Mouse (Mus musculus) liver, embryonic 16.5 days (tissue): ENCODE data around the gene Fam72a. TPM values are rescaled to one million over a fixed set of nuclear protein-coding genes. Genes with fewer than 3 reads are reported as not detected.

Experiments
- ATAC-seq: fragments of 200-750 bp; cut with Nextera tagmentation; 2 replicates; pipeline ENCODE4 v1.8.0; 2017; ENCODE audit warnings: low read depth, mild to moderate bottlenecking, moderate number of reproducible peaks, moderate library complexity
- H3K27ac ChIP-seq: fragments of 300-500 bp; sonication (generic); 2 replicates; pipeline ENCODE4 v1.5.1; 2014; ENCODE audit warnings: mild to moderate bottlenecking, low read length
- H3K27me3 ChIP-seq: fragments of 300-500 bp; sonication (generic); 2 replicates; pipeline ENCODE4 v1.6.1; 2014; ENCODE audit warnings: low read depth, low read length, mixed read lengths; ENCODE audit not compliant: control insufficient read depth, insufficient read depth
- H3K36me3 ChIP-seq: fragments of 300-500 bp; sonication (generic); 2 replicates; pipeline ENCODE4 v1.6.1; 2014; ENCODE audit warnings: mild to moderate bottlenecking; ENCODE audit not compliant: control insufficient read depth, insufficient read depth
- H3K4me1 ChIP-seq: fragments of 300-500 bp; sonication (generic); 2 replicates; pipeline ENCODE4 v1.6.1; 2014; ENCODE audit warnings: low read depth, low read length, mixed read lengths; ENCODE audit not compliant: control insufficient read depth
- H3K4me2 ChIP-seq: fragments of 300-500 bp; sonication (generic); 2 replicates; pipeline ENCODE4 v1.6.1; 2014; ENCODE audit warnings: low read depth, low read length, mixed read lengths
- H3K4me3 ChIP-seq: fragments of 300-500 bp; sonication (generic); 2 replicates; pipeline ENCODE4 v1.5.1; 2014; ENCODE audit warnings: low read depth, mild to moderate bottlenecking, low read length
- H3K9ac ChIP-seq: fragments of 300-500 bp; sonication (generic); 2 replicates; pipeline ENCODE4 v1.6.1; 2014; ENCODE audit warnings: low read depth, low read length
- H3K9me3 ChIP-seq: fragments of 300-500 bp; sonication (generic); replicated peaks from 2 replicates; pipeline ENCODE4 v1.6.1; 2016; ENCODE audit warnings: low read length; ENCODE audit not compliant: control insufficient read depth
- WGBS: fragments of 180-500 bp; shearing (Covaris S2); extraction: QIAGEN DNeasy Blood & Tissue Kit; methylation state at CpG from one replicate; pipeline ENCODE4 v1.1.7; 2014; ENCODE audit not compliant: insufficient replicate concordance; 5-methylcytosine and 5-hydroxymethylcytosine counted together
- polyA plus RNA-seq: library from polyadenylated mRNA; unstranded; fragments of >200 nt; fragmentation: Nextera tagmentation; extraction: Ambion mirVana; gene quantifications from 2 replicates; pipeline ENCODE4 v1.2.1, GENCODE M21; 2015

Gene Fam72a
- polyA plus RNA-seq, 1 experiment from 2014 or later = 0.97 TPM

DNA sequence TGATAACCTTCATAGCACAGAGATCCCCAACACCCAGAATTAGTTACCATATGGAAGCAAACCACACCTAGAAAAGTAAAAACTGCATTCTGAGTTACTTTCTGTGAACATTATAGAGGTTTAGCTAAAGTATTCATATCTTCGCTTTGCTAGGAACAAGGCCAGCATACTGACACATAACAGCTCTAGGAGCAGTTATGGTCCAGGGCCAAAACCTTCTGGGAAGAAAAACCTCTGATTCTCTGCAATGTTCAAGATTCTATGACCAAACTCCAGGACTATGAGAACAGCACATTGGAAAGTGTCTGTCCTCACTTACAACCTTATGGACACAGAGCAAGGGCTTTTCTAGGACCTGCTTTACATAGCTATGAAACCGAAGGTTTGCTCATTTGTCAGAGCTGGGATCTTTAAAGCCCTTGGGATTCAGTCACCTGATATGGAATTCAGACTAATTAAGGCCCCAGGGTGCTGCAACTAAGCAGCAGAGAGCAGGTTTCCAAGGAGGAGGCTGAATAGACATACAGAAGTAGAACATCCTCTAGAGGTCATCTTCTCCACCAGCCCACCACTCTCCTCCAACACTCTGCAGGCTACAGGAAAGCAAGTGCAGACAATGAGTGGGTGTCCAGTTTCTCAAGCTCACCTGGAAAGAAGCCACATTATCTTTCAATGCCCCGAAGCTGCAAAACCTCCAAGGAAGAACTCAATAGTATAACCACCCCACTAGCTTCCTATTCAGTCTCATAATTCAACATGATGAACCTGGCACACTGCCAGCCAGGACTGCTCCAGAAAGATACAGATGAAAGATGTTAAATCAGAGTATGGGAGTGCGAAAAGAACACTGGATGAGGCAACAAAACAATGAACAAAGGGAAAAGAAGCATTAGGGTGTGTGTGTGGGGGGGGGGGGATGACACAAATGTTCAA is 33.5 kb upstream of the Fam72a start:
- Histone ChIP-seq H3K9me3 (no peaks in the 10 kb centered on the region), H3K4me1 (no peaks in the 10 kb centered on the region), H3K27me3 (no peaks in the 10 kb centered on the region), H3K9ac (no peak overlapping the region), H3K4me2 (no peak overlapping the region), H3K36me3 (no peaks in the 10 kb centered on the region), H3K27ac (no peak overlapping the region), H3K4me3 (no peak overlapping the region)
- no peak for ATAC-seq
- WGBS = 63% methylated on average over 4 of the region's 4 CpGs

DNA sequence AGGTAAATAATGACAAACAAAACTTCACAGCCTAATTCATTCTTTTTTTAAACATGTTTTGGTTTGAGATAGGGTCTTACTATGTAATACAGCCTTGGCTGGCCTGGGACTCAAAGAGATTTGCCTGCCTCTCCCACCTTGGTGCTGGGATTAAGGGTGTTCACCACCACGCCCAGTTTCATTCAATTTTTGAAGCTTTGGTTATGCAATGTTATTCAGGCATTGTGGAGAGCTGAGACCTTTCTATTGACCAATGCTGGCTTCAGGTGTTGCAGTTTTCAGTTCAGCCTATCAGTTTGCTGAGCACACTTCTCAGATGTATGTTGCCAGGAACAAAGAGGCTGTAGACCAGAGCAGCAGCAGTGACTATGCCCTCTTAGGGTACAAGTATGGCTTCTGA is 29.5 kb upstream of the Fam72a start:
- Histone ChIP-seq H3K9me3 (no peaks in the 10 kb centered on the region), H3K27me3 (no peaks in the 10 kb centered on the region), H3K36me3 (no peaks in the 10 kb centered on the region), H3K4me2 (no peak overlapping the region), H3K4me1 (no peaks in the 10 kb centered on the region), H3K9ac (no peak overlapping the region), H3K27ac (no peak overlapping the region), H3K4me3 (no peak overlapping the region)
- no peak for ATAC-seq
- 68% methylated on average over 1 of the region's 1 CpGs for WGBS

DNA sequence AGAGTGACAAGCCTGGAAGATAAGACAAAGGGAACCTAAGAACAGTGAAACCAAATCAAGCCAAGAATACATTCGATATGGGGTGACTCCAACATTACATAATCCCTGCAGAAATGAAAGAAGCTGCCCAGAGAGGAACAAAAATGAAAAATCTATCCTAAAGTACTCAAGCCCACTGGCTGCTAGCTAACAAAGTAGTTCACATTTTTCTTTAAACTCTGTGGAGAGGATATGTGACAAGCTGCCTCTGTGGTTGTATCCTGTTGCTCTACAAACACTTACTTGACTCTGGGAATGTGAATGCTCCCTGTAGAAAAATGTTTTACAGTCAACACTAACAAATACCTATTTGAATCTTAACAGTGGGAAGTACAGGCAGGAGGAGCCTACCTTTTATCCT is 26.0 kb upstream of the Fam72a start:
- Histone ChIP-seq H3K4me3 (no peak overlapping the region), H3K36me3 (no peaks in the 10 kb centered on the region), H3K27me3 (no peaks in the 10 kb centered on the region), H3K9me3 (no peaks in the 10 kb centered on the region), H3K4me2 (no peak overlapping the region), H3K27ac (no peak overlapping the region), H3K9ac (no peak overlapping the region), H3K4me1 (no peaks in the 10 kb centered on the region)
- ATAC-seq = no peak
- WGBS = 76% methylated on average over 1 of the region's 1 CpGs

DNA sequence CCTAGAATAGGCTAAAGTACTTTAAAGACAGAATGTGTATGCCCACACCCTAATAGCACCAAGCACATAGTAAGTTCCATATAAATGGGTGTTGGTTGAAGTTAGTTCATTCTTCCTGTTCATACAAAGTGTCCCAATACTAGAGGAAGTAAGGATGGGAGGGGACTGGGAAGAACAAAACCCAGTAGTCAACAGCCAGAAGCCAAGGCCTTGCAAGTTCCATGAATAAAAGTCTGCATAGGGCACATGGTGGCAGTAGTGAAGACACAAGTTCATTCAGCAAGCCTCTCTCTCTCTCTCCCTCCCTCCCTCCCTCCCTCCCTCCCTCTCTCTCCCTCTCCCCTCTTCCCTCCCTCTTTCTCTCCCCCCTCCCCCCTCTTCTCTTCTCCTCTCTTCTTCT is 16.6 kb upstream of the Fam72a start:
- H3K36me3 ChIP-seq = no peaks in the 10 kb centered on the region
- no peak for ATAC-seq
- H3K4me1 ChIP-seq = no peaks in the 10 kb centered on the region
- H3K9me3 ChIP-seq = no peaks in the 10 kb centered on the region
- H3K27me3 ChIP-seq = no peaks in the 10 kb centered on the region
- H3K9ac ChIP-seq = no peak overlapping the region
- H3K27ac ChIP-seq = no peak overlapping the region
- no peak overlapping the region for H3K4me2 ChIP-seq
- H3K4me3 ChIP-seq = no peak overlapping the region

DNA sequence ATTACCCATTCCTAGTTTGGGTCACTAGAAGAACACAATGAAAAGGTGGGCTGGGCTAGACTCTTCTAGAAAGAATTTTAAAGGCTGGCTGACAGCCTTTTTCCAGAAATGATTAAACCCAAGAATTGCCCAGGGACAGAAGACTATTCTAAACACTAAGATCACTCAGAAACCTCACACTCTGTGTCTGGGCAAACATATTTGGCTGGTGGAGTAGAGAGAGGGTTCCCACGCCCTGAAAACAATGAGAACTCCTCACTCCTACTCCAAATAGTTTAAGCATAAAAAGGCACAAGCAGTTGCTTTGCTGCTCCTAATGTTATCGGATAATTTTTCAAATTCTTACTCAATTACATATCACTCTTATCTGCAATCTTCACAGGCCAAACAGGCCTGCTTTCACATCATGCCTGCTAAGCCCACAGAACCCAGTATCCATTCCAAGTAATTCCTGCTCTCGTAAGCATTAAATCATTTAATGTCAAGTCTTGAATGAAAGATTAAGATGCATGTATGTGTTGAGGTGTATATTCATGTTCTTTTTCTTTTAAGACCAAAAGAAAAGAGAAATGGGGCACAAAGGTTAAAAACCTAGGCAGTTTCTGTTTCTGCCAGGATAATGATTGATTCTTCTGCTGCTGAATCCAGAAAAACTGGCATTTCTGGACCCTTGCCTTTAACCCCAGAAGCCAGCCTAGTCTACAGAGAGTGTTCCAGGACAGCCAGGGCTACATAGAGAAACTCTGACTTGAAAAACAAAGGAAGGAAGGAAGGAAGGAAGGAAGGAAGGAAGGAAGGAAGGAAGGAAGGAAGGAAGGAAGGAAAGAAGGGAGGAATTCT is 15.8 kb upstream of the Fam72a start:
- no peaks in the 10 kb centered on the region for H3K36me3 ChIP-seq
- no peak for ATAC-seq
- H3K4me3 ChIP-seq = no peak overlapping the region
- H3K27me3 ChIP-seq = no peaks in the 10 kb centered on the region
- H3K4me1 ChIP-seq = no peaks in the 10 kb centered on the region
- H3K4me2 ChIP-seq = no peak overlapping the region
- H3K9me3 ChIP-seq = no peaks in the 10 kb centered on the region
- no peak overlapping the region for H3K9ac ChIP-seq
- no peak overlapping the region for H3K27ac ChIP-seq
- 52% methylated on average over 3 of the region's 3 CpGs for WGBS

DNA sequence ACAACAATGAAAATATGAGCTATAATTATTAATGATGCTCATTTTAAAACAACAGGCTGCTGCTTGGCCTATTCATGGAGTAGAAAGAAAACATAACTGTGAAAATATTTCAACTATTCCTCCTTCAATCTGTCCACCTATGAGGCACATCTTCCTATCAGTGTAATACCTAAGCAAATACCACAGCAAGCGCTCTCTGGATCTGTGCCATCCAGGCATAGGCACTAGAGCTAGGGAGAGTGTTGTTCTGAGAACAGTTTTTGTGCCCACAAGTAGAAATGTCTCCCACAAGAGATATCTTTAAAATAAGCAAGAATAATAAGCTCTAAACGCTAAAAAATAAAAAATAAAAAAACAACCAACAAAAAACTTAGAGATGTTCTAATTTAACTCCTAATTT is 14.6 kb upstream of the Fam72a start:
- 74% methylated on average over 2 of the region's 2 CpGs for WGBS
- no peaks in the 10 kb centered on the region for H3K9me3 ChIP-seq
- no peak overlapping the region for H3K9ac ChIP-seq
- no peaks in the 10 kb centered on the region for H3K4me1 ChIP-seq
- no peak overlapping the region for H3K27ac ChIP-seq
- no peak overlapping the region for H3K4me3 ChIP-seq
- no peak for ATAC-seq
- H3K27me3 ChIP-seq = no peaks in the 10 kb centered on the region
- no peak overlapping the region for H3K4me2 ChIP-seq
- no peaks in the 10 kb centered on the region for H3K36me3 ChIP-seq

DNA sequence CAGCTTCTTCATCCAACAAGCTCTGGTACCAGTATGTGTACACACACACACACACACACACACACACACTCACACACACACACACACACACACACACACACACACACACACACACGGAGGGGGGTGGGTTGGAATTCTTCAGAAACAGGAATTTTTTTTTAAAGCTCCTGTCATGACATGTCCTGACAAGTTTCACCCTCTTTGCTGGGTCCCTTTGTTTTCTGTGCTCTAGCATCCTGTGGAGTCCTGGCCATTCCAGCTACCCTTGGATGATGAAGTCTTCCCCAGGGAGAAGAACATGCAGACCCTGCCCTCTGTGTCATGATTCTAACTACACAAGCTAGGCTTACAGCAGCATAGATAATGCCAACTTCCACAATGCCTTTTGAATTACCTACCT is 13.5 kb upstream of the Fam72a start:
- no peak overlapping the region for H3K9ac ChIP-seq
- no peaks in the 10 kb centered on the region for H3K9me3 ChIP-seq
- no peaks in the 10 kb centered on the region for H3K27me3 ChIP-seq
- WGBS = 53% methylated on average over 1 of the region's 1 CpGs
- no peak for ATAC-seq
- no peak overlapping the region for H3K4me2 ChIP-seq
- H3K4me1 ChIP-seq = no peaks in the 10 kb centered on the region
- no peak overlapping the region for H3K27ac ChIP-seq
- no peak overlapping the region for H3K4me3 ChIP-seq
- H3K36me3 ChIP-seq = no peaks in the 10 kb centered on the region

DNA sequence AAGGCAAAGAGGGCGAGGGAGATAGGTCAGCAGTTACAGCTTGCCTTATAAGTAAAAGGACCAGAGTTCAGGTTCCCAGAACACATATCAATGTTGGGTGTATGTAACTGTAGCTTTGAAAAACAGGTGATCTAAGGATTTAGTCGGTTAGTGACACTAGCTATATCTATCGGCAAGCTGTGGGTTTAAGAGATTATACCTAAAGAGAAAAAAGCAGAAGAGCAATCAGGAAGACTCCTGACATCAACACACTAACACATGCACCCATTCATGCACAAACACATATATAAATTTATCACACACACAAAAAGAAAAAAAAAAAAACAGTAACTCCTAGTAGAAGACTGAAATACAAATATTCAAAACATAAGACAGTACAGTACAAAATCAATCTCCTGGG is 11.1 kb upstream of the Fam72a start:
- no peak overlapping the region for H3K4me3 ChIP-seq
- no peaks in the 10 kb centered on the region for H3K4me1 ChIP-seq
- no peaks in the 10 kb centered on the region for H3K27me3 ChIP-seq
- H3K36me3 ChIP-seq = no peaks in the 10 kb centered on the region
- no peaks in the 10 kb centered on the region for H3K9me3 ChIP-seq
- H3K4me2 ChIP-seq = no peak overlapping the region
- H3K9ac ChIP-seq = no peak overlapping the region
- 51% methylated on average over 3 of the region's 3 CpGs for WGBS
- no peak for ATAC-seq
- no peak overlapping the region for H3K27ac ChIP-seq

DNA sequence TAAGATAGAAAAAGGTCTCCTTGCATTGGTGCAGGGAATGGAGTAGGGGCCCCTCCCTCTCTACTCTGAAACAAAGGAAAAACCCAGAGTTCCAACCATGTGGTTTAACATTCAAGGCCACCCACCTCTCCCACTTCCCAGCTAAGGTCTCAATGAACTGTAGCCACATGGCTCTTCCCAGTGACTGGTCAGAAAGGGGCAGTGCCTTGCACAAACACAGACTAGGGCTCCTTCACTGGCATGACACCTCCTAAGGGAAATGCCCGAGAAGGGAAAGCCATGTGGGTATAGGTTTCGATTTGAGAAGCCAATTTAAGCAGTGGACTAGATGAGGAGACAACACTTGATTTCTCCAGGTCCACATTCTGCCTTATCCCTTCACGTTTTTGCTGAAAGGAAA is 3.9 kb upstream of the Fam72a start:
- Histone ChIP-seq H3K36me3 (no peaks in the 10 kb centered on the region), H3K9ac (no peak overlapping the region)

More for the DNA sequence above, 3.9 kb upstream of the Fam72a start:
- 45% methylated on average over 3 of the region's 3 CpGs for WGBS
- peaks cover 16% of the 10 kb centered on the region for H3K4me1 ChIP-seq
- H3K9me3 ChIP-seq = no peaks in the 10 kb centered on the region
- no peaks in the 10 kb centered on the region for H3K27me3 ChIP-seq
- no peak overlapping the region for H3K4me3 ChIP-seq
- H3K27ac ChIP-seq = no peak overlapping the region
- H3K4me2 ChIP-seq = no peak overlapping the region
- no peak for ATAC-seq
